Mouse (Mus musculus) spleen, adult 2 months (tissue): ENCODE results near the gene Olfr695.

Experiments used
- CTCF ChIP-seq: fragments of 200-500 bp; IDR thresholded peaks from 2 replicates; pipeline ENCODE4 v1.5.1; 2011; ENCODE audit warnings: mild to moderate bottlenecking, inconsistent platforms; ENCODE audit not compliant: insufficient read depth, insufficient read length, insufficient replicate concordance; ENCODE audit errors: extremely low read depth
- POLR2A ChIP-seq: fragments of 200-500 bp; IDR thresholded peaks from 2 replicates; pipeline ENCODE4 v1.6.1; 2011; ENCODE audit warnings: low read depth, low read length, inconsistent platforms

GRCm38 (mm10) chr7:106716296-106716695, at the start of gene Olfr695:
- no peak for TF ChIP-seq POLR2A
- TF ChIP-seq CTCF, result no peak
